Mouse (Mus musculus) brain, adult 2 months (tissue): ENCODE results near the gene Tnfrsf18.

Experiments
- DNase-seq: peaks from one replicate; pipeline ENCODE4 v3.0.0; 2011; ENCODE audit warnings: low read depth, low spot score

The Tnfrsf18 gene

DNA sequence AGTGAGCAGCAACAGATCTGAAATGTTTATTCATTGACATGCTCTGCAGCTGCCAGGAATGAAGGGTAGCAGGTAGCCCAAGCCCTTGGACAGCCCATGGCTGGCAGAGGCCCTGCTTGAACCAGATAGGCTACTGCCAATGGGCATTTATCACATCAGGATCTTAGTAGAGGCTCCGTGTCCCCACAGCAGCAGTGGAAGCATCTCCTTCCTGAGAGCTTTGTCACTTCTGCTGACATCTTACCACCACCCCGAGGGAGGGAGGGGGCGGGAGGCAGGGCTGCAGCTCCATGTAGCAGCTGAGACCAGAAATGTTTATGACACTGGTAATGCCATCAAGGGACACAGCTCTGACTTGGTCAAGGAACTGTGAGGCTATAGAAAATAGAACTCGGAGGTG lies 6.9 kb downstream of the Tnfrsf18 start:
- no peak for DNase-seq

DNA sequence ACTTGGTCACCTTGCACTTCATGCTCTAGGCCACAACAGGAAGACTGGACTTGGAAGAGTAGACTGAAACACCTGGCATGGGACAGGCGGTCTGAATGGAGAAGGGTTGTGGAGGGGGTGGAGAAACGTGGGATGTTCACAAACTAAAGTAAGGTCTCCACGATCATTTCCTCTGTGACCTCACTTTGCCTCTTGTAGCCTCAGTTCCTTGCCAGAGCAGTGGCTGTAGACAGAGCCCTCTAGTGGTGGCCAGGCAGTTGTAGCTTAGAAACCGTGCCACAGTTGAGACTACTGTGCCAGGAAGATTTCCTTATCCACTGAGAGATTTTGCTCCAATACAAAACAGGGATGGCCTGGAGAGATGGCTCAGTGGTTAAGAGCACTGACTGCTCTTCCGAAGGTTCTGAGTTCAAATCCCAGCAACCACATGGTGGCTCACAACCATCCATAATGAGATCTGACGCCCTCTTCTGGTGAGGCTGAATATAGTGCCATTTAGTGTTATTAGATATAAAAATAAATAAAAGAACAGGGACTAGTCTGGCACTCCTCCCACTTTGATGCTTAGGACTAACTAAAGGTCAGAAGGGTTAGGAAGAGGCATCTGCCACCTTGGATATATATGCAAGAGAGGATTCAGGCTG lies 7.6 kb downstream of the Tnfrsf18 start:
- DNase-seq = peak; percentile 75

DNA sequence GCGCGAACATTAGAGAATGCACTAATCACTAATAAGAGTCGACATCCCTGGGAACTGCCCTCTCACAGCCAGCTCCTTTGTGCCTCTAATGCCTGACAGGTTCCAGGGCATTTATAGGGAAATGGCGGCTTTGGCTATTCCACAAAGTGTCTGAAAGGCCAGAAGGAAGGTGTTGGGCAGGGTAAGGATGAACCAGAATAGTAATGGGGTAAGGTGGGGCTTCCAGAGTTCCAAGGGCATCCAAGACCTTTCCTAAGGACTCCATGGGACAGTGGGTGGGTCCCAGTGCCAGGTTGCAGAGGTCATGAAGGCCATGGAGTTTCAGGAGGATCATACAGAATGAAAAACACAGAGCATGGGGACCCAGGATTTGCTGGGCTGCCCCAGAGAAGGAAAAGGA lies 8.3 kb downstream of the Tnfrsf18 start:
- DNase-seq = no peak

DNA sequence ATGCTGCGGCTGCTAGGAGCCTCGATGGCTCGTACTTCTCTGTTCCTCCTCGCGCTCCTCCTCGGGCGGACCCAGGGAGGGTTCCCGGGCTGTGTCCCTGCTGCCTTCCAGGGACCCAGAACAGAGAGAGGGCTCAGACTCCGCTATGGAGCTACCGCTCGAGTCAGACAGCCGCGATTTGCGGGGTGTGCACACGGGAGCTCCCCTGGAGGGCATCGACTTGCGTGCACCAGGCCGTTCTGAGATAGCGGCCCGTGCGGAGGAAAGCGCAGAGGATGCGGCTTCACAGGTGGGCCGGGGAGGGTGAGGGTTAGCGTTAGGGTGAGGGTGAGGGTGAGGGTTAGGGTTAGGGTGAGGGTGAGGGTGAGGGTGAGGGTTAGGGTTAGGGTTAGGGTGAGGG lies 8.9 kb downstream of the Tnfrsf18 start:
- no peak for DNase-seq

DNA sequence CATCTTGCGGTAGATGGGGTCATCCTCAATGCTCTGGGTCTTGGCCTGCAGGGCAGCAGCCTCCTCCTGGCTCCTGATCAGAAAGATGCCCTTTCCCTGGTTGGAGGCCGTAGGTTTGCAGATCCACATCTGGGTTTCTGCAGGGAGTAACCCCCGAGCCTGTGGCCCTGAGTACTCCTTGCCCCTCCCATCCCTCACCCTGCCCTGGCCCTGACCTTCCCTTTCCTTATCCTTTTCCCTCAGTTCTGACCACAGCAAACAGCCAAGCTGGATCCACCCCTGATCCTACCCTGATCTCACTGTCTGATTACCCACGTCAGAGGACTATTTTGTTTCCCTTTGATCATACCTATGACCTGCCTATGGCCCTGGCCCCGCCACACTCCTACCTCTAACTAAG lies 18.8 kb downstream of the Tnfrsf18 start:
- no peak for DNase-seq

DNA sequence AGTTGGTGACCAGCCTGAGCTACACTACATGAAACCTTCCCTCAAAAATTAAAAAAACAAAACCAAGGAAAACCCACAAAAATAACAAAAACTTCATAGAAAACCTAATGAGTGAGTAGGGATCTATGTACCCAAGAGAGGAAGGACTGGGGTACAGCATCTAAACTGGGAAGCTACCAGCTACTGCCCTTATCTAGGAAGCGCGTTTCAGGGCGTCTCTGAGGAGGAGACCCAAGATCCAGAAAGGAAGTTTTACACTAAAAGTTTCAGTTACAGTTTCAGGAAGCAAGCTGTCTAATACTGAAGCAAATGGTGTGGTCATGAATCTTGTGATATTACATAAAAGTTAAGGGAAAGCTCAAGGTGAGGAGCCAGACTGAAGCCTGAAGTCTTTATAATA lies 23.8 kb downstream of the Tnfrsf18 start:
- no peak for DNase-seq

DNA sequence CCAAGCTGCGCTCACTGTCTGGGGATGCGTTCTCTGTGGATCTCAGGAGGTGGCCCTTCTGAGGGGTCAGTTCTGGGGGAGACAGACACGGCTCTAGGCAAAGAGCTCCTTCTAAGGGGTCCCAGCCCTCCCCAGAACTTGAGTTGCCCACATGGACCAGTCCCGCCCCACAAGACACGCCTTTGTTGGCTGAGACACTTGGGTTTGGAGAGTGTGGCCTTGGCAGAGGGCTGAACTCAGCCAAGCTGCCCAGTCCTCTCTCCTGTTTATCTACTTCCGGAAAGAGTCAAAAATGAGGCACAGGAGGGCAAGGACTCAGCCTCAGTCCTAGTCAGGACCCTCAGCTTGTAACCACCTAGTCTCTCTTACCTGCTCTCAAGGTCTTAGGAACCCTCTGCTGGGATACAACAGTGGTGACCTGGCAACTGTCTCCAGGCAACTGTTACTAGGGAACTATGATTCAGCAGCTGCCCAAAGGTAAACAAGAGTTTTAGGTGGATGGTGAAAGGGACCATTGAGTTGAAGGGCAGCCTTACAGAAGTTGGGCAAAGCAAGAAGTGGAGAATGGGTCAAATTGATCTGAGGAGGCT lies 24.5 kb downstream of the Tnfrsf18 start:
- DNase-seq = no peak

DNA sequence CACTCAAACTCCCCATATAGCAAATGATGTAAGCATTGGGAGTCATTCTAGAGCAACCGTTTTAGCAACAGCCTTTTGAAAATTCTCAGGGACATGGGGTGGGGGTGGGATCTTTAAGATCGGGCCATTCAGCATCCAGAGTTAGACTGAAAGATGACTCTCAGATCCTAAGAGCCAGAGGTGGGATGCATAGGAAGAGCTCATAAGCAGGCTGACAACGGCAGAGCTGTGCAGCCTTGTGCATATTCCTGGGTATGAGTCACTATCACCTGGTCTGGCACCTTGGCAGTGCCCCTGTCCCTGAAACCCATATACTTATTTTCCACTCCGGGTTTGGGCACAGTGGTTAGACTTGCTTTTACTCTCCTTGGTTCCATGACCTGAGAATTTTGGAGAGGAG lies 27.1 kb downstream of the Tnfrsf18 start:
- peak; percentile 34 for DNase-seq

DNA sequence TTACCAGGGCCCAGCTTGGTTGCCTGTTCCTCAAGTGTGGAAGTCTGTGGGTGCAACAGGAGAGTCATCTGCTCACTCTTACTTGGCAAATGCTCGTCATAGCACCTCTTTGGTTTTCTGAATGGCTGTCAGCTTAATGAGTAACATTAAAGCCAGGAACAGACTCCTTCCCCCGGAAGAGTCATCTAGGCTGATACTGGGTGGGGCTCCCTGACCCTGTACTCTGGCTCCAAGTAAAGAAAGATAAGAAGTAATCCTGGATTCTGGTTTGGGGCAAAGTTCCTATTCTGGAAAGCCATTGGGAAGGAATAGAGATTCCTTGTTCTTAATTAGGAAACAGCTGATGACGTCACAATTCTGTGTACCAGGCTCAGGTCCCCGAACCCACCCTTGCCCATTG lies 28.2 kb downstream of the Tnfrsf18 start:
- DNase-seq = no peak

DNA sequence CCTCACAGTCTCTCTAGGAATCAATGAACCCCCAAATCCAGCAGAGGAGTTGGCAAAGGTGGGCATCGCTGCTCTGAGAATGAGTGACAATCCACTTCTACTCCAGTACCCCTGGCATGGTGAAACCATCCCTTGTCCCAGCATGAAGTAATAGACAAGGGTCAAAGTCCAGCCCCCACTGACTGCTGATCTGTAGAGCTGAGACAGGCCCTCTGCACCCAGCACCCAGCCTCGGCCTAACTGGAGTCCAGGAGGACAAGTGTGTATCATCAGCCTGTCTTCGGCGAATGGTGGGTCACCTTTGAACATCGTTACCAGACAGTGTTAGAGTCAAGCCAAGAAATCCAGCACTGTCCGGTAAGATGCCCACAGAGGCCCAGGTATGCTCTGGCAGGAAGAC lies 28.6 kb downstream of the Tnfrsf18 start:
- no peak for DNase-seq

DNA sequence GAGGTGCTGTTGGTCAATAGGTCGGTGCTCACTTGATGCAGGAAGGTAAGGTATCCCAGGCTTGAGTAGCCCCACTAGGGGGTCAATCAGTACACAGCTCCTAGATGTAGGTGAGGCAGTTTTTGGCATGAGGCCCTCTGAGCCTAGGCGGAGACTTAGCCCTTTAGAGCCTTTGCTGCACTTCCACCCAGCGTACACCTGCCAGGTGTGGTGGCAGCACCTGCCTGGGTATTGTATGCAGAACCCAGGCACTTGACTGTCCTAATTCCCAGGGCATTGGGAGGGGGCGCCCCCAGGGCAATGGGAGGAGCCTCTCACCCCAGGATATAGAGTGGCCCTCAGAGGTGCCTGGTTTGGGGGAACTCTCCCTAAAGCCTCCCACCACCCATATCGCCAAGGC lies 29.2 kb downstream of the Tnfrsf18 start:
- no peak for DNase-seq

DNA sequence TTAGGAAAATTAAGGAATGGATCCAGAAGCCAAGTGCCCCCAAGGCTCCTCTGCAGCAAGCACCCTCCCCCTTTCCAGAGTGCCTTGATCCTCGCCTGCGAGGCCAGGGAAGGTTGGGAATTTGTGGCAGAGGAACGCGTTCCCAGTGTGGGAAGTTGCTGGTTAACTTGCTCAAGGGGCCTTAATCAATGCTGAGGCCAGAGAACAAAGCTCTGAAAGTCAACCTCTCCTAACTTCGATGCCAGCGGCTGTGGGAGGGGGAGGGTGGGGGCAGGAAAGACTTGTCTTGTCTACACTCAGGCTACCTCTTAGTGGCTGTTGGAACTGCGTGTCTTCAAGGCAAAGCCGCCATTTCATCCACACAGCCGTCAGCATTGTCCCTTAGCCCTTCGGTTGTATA lies 31.7 kb downstream of the Tnfrsf18 start:
- no peak for DNase-seq

DNA sequence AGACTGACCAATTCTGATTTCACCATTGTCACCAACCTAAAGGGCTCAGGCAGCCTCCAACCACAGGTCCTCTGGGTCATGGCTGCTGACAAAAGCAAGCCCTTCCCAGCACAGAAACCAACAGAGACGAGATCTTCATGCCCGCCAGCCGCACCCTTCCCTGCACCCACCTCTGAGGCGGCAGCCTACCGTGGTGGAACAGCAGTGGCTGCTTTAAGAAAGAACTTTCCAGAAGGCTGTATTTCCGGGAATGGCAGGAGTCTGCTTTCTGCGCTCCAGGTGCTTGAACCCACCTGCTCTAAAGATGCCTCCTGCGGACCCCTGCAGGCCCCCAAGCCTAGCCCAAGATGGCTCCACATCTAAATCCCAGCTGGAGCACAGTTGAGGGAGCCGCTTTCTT lies 32.9 kb downstream of the Tnfrsf18 start:
- no peak for DNase-seq

DNA sequence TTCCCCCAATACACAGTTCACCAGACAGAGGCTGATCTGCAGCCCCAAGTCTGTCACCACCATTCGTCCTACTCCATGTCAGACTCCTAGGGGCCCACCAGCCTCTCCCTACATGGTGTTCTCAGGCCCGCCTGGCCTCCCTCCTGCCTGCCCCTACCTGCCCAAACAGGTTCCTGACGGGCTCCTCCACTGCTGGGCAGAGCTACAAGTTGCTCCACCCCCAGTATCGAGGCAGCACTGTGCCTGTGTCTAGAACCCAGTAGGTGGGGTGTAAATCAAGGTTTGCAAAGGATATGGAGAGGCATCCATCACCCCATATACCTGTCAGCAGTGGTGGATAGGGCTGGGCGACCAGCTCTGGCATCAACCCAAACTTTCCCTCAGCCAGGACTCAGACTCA lies 33.3 kb downstream of the Tnfrsf18 start, which contains the start of gene Ttll10:
Ttll10 (minus strand) TSS at position 154 of the 400 bp plus-strand sequence.
- no peak for DNase-seq

DNA sequence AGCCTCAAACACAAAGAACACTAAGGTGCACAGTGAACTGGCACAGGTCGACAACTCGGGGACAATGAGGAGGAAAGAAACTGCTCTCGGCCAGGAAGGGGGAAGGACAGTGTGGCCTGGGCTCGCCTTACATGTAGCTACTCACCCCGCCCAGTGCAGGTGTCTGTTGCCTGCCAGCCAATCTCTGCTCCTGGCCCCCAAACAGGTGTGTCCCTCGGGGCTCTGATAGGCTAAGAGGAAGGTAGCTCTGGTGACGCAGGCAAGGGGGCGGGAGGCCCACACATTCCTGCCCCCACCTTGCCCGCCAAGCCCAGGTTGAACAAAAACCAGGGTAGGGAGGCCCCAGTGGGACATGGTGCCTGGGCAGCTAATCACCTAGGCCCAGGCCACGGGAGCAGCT lies 33.7 kb downstream of the Tnfrsf18 start:
- DNase-seq = no peak

DNA sequence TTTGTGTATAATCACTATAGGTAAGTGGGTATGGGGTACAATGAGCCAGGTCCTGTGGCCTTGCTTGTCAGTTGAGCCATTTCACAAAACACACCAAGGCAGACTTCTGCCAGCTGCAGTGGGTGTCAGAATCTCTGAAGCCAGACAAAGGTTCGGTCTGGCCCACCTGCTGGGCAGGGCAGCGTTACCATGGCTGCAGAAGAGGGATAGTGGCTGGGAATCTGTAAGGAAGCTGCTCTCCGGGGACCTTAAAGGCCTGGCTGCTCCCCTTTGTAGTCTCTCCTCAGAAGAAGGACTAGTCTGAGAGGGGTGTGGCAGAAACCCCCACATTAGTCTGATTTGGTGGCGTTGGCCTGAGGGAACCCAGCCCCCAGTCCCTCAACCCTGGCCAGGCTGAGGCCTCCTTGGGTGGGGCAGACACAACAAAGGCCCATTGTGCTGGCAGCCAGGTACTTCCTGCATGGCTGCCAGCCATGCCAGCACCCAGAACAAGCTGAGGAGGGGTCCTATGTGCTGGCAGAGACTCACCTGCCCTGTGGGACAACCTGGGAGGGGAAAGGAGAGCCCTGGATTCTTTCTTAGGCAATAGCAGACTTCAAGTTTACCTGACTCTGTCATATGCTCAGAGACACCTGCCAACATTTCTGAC lies 38.0 kb downstream of the Tnfrsf18 start:
- peak; percentile 8 for DNase-seq

DNA sequence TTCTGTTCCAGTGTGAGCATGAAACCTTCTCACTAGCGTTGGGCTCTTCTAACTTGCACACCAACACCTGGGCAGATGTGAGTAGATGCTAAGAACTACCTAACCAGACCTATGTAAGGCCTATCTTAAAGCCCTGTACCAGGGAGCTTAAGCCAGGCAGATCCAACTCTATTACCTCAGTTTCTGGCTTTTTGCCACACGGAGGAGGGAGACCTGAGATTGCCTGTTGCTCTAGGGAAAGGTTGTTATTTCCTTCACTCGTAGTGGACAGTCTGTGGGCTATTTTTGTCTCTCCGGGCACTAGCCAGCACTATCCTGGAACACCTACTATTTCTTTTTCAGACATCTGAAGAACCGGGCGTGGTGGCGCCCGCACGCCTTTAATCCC lies 38.5 kb downstream of the Tnfrsf18 start:
- no peak for DNase-seq

DNA sequence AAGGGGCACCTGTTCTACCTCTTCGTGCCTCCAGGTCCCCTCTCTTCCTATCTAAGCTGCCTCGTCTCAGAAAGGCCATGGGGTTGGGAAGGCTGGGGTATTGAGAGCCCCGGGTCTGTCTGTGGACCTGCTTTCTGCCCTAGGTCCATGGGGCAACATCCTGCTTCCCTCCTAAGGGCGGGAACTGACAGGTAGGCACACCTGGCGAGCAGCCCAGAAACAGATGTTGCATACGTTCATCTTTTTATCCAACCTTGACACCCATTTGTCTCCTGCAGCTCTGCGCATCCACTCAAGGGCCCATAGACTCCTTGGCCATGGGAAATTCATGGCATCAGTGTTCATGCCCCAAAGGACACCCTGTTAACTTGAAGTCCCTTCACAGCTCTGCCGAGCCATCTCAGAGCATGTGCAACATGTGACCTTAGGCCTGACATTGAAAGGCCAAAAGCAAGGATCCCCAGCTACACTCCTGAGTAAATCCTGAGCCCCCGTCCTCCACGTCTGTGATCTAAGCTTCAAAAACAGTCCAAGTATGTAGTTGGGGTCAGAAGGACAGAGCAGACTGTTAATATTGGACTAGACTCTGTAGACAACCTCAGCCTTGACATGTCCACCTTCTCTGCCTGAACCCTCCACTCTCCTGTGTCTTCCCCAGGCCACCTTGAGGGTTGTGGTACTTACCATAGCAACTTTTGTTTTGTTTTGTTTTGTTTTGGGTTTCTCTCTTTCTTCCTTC lies 39.4 kb downstream of the Tnfrsf18 start:
- no peak for DNase-seq

DNA sequence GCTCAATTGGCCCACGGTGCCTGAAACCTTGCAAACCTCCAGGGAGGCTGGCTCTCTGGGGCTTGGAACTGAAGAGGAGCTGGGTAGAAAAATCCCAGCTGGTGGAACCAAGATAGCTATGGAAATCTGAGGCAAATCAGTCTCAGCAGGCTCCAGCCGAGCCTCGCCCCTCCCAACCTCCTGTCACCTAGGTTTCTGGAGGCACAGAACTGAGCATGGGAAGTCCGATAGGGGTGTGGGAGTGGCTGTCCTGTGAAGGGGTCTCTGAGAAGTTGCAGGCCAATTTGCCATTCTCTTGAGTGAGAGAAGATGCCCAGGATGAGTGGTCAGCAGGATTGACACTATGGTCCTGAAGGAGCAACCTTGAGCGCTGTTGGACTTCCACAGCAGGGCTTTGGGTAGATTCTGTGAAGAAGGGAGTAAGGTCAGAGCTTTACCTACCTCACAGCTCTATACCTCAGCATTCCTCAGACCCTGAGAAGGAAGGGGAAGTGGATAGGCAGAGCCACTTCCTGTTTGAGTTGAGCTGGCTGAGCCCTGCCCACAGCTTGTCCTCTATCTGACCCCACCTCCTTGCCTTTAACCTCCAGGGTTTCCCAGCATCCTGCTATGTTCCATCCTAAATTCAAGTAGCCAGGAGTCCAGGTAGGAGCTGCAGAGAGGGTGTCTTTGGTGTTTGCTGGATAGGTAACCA lies 41.4 kb downstream of the Tnfrsf18 start:
- DNase-seq = no peak

DNA sequence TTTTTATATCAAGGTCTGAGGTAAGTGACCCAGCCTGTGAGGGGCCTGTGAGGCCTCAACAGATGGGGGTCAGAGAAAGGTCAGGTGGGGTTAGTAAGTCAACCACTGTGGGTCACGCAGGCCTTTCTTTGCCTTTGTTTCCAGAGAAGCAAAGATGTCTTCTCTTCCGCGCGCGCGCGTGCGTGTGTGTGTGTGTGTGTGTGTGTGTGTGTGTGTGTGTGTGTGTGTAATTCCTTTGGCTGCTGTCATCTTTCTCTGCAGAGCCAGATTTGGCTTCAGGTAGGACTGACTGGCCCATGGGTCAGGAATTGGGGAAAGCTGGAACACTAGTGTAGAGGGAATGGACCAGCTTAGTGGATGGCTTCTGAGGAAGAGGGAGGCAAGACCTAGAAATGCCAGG lies 43.7 kb downstream of the Tnfrsf18 start:
- no peak for DNase-seq

DNA sequence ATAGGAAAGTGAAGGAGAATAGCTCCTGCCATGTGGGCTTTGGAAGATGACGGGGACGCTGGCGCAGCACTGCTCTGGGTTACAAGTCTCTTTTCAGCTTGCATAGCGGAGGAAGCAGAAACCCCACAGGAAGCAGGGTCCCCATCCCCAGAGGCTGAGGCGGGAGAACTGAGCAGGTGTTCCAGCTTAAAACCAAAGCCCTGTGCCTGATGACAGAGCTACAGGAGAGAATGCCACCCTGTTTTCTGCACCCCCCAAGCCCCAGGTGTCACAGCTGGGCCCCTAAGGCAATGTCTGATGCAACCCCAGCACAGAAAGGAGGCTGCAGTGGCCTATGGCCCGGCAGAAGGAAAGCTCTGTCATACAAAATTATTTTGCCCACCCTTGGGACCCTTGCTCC lies 44.3 kb downstream of the Tnfrsf18 start:
- DNase-seq = no peak

DNA sequence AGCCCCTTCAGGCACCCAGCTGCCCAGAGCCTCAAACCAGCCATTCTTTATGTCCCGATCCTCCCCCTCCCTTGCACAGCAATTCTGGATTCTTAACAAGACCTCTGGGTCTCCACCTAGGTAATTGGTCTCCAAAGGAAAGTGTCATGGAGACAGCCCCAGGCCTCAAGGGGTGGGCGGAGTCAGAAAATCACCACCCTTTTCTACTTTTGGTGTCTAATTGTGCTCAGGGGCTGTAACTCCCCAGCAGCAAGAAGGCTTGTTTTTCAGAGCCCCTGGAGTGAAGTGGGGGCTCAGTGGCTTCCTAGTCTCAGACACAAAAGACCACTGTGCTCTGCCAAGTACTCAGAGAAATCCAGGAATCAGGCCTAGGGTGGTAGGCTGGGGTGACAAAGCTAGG lies 44.8 kb downstream of the Tnfrsf18 start:
- no peak for DNase-seq
